Mouse (Mus musculus) hematopoietic stem cell, adult 5-6 weeks (primary cell): ENCODE results near the gene Ints2. TPM values are rescaled to one million over a fixed set of nuclear protein-coding genes. Genes with fewer than 3 reads are reported as not detected.
A peak's percentile ranks its signal among the peaks of the same experiment; 100 is the strongest.
"Not testable (repeated sequence)": the region's sequence is repeated elsewhere in the genome, so short reads cannot be mapped to it uniquely, and the experiment has no call there.

ENCODE experiments used
- ATAC-seq, 2 experiments: fragments of 125-278 bp in 1 of 2; replicated peaks in 1 of 2; 2 replicates each; pipeline ENCODE4 v1.8.0; 2016 to 2017; ENCODE audit warnings: inconsistent platforms in 2 of 2, mild to moderate bottlenecking in 2 of 2, moderate number of reproducible peaks in 2 of 2, low read depth in 1 of 2, moderate TSS enrichment in 1 of 2; ENCODE audit not compliant: low FRiP score in 2 of 2, poor library complexity in 2 of 2, severe bottlenecking in 2 of 2, insufficient read depth in 1 of 2, low TSS enrichment in 1 of 2
- total RNA-seq: library from RNA; stranded (forward); fragments of 172-1452, 232-1000 nt; gene quantifications from 2 replicates; pipeline ENCODE4 v1.2.3, GENCODE M21; 2017

Ints2 gene
- total RNA-seq: 30.8 and 34.4 TPM in 2 replicates

DNA sequence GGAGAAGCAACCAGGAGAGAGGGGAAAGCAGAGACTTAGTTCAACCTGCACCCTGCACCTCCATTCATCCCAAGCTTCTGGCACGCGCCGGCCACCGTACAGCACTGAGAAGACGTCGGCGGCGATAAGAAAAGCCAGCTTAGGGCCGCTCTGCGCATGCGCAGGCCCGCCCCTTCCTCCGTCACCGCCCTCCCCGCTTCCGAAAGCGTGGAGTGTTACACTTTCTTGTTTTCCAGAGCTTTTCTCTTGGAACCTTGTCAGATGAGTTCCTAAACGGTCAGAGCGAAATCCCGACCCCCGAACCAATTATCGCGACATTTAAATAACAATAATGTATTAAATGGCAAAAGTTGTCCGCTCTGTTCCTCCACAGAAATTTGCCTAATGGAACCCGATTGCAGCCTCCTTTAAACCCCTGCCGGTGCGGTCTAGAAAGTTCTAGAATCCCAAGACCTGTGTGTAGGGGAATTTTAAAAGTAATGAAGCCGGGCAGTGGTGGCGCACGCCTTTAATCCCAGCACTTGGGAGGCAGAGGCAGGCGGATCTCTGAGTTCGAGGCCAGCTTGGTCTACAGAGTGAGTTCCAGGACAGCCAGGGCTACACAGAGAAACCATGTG lies at the start of gene Ints2:
Ints2 (minus strand) TSS at position 116 of the 617 bp plus-strand sequence.
- peak; percentile 91 to 95 for ATAC-seq

DNA sequence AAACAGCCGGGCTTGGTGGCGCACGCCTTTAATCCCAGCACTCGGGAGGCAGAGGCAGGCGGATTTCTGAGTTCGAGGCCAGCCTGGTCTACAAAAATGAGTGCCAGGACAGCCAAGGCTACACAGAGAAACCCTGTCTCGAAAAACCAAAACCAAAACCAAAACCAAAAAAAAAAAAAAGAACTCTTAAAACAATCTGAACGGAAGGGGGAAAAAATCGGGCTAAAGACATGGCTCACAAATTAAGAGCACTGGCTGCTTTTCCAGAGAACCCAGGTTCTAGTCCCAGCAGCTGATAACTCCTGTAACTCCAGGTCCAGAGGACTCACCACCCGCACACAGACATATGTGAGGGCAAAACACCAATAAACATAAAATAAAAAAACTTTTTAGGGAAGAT lies 34.8 kb upstream of the Ints2 start:
- not testable (repeated sequence) for ATAC-seq

- no peak for ATAC-seq
Observed at GRCm38 (mm10) chr11:86291714-86292113, 34.3 kb upstream of the Ints2 start.

- no peak for ATAC-seq
Observed at GRCm38 (mm10) chr11:86285729-86286128, 28.4 kb upstream of the Ints2 start.

DNA sequence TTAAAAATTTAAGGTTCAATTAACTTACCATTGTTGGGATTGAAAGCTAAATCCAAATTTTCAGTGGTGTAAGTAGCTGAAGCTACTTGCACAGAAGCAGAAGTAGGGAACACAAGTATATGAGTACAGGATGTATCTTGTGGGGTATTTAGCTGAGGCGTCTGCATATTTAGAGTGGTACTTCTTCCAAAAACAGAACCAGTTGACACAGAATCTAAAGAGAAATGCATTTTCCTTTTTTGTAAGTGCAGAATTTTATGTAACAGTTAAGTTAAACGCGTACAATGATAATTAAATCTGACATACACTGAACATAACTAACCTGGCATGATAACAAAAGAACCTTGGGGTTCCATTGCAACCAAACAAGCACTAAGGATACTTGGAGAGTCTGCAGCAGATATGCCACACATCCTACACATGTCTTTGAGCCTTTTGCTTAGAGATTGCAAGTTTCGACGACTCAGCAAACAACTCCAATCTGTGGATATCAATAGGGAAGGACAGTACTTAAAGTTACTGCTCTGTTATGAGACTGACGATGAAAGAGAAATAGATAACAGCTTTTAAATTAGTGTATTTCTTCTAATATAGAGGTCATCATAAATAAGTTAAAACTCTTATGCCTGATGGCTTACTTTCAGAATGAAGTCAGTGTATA lies 21.2 kb upstream of the Ints2 start:
- ATAC-seq: no peak

- peak; percentile 55 to 60 for ATAC-seq
Observed at GRCm38 (mm10) chr11:86257054-86257453, 321 bp downstream of the Ints2 start.

DNA sequence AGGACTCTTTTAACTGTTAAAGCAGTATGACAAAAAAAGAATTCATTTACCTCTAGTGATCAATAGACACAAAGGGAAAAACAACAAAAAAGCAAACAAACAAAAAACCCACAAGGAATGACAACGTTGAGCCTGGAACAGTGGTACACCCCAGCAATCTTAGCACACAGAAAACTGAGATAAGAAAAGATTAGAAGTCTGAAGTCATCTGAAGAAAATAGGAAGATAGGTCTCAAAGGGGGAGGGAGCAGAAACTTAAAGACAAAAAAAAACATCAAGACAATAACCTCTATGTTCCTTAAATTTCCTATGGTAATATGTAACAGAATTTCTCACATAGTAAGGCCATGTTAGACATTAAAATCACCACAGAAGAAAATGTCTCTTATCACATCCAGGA lies 4.0 kb downstream of the Ints2 start:
- no peak for ATAC-seq

- no peak for ATAC-seq
Observed at GRCm38 (mm10) chr11:86232446-86232845, 24.9 kb downstream of the Ints2 start.

DNA sequence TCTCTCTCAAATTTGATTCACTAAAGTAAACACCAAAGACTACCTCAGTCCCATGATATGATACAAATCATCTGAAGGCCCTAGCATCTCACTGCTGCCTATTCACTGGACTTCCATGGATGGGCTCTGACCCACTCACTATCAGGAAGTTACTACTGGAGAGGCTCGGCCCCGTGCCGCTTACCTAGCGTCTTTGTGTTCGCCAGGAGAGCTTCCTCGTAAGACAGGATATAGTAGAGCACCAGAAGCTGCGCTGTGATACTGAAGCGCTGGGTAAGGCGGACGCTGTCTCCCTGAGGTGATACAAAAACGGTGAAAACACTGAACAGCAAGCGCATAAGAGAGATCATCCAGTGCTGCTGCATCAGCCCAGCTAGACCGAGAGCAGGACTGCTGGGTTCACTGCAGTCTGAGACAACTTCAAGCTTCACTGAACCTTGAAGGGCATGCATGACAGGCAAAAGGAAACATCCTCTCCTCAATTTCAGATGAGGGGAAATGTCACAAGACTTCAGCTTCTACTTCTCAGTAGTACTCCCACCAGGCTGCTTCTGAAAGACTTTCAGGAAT lies 25.5 kb downstream of the Ints2 start:
- no peak for ATAC-seq

GRCm38 (mm10) chr11:86226646-86227180 lies 30.7 kb downstream of the Ints2 start:
- no peak for ATAC-seq

DNA sequence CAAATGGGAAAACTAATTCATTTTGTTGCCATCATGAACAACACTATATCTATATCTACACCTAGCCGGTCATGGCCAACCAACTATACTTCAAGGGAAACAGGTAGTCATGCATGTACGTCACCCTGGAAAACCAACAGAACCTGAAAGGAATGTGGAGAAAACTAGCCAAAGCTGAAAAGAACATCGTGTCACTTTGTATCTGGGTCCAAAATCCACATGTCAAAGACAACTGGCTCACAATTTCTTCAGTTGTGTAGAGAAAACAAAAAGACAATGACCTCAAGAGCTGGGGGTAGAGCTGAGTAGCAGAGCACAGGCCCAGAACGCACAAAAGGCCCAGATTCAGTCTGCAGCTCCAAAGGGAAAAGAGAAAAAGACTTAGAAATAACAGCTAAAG lies 31.6 kb downstream of the Ints2 start:
- ATAC-seq: no peak

GRCm38 (mm10) chr11:86211803-86212202 lies 45.6 kb downstream of the Ints2 start:
- ATAC-seq: no peak

- no peak for ATAC-seq
Observed at GRCm38 (mm10) chr11:86209123-86209522, 48.3 kb downstream of the Ints2 start.

DNA sequence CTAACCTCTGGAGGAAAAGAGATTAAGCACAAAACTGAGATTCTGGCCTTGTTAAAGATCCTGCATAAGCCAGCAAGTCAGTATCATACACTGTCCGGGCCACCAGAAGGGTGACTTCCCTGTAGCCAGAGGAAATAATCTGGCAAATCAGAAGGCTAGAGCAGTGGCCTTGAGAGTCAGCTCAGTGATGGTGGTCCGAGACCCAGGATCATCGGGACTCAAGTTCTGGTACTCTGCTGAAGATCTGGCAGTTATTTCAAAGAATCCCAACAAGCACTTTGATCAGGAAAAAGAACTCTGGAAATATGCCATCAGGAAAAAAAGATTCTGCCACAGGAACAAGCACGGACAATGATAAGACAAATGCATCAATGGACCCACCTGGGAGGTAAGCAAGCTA lies 51.5 kb downstream of the Ints2 start:
- no peak for ATAC-seq

DNA sequence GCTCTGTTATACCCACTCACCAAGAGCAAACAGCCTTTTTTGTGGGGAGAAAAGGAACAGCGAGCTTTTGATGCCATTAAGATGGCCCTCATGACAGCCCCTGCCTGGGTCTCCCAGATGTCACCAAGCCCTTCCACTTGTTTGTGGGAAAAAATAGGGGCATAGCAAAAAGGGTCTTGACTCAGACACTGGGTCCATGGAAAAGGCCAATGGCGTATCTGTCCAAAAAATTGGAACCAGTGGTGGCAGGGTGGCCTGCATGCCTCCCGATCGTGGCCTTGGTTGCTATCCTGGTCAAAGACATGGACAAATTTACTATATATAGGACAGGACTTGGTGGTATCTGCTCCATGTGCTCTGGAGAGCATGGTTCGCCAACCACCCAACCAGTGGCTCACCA lies 52.3 kb downstream of the Ints2 start:
- ATAC-seq: no peak

DNA sequence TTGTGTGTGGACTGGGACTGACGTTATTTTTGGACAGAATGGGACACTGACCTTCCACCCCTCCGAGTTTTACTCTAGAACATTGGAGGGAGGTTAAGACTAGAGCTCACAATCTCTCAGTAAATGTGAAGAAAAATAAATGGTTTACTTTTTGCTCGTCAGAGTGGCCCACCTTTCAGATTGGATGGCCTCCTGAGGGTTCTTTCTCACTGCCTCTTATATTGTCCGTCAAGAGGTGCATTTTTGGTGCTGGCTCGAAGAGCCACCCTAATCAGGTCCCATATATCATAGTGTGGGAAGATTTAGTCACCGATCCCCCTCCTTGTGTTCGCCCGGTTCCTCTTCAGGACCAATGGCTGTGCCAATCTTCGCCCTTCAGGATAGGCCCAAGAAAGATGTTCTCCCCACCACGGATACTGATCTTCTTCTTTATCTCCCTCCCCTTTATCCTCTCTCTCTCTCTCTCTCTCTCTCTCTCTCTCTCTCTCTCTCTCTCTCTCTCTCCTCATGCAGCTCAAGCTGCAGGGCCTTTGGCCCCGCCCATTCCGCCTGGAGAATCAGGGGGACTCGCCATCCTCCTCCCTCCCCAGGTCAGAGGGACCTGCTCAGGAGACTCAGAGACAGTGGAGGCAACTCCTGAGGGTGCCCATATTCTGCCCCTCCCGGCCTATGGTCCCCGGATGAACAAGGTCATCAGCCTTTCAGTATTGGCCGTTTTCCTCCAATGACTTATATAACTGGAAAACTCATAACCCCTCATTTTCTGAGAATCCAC lies 55.3 kb downstream of the Ints2 start:
- no peak for ATAC-seq

DNA sequence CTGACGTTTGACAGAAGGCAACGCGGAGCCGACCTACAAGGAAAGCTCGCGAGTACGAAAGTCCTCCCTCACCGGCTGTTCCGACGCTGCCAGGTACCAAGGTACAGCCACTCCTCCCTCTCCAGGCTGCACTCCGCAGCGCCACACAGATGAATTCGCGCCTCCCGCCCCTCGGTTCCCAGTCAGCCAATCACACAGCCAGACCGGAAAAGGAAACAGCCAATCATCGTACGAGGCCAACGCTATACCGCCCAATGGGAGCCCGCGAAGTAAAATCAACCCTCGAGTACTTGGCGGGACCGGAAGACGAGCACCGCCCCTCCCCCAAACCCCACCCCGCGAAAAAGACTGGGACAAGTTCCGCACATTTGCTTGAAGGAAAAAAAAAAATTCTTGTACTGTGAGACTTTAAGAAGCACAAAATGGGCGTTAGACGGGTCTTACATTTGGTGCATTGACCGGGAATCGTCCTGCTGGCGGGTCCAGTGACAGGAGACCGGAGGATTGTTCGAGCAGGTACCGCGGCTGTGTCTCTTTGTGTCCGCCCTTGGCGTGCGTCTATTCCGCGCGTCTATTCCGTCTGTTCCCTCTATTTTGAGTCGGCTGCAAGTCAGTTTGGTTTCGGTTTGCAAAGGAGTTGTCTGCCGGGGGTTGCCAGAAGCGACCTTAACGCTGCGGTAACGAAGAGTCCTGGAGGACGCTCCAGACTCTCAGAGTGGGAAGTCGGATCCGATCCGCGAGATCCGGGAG lies 56.2 kb downstream of the Ints2 start, which contains the start of gene Brip1:
Brip1 (minus strand) TSS at position 157 of the 750 bp plus-strand sequence.
- ATAC-seq: peak; percentile 97 to 99
